Mouse (Mus musculus) G1E (cell line): ENCODE measurements at regions not wholly inside any gene's neighbourhood (a gene's known extent, or its start where the extent isn't known, plus 50 kb on each side); places are given as distances from the start of the nearest gene placed in this dataset.

ENCODE experiments used
- ATAC-seq: 2 replicates; pipeline ENCODE4 v1.8.0; 2016; ENCODE audit warnings: mild to moderate bottlenecking; ENCODE audit not compliant: insufficient number of reproducible peaks, poor library complexity, low FRiP score, severe bottlenecking; ENCODE audit errors: extremely low read depth
- DNase-seq: peaks from one replicate; pipeline ENCODE4 v3.0.0; 2012; ENCODE audit warnings: low spot score
- H3K27me3 ChIP-seq: 2 replicates; pipeline ENCODE4 v1.6.1; 2012; ENCODE audit warnings: mild to moderate bottlenecking, low read length, inconsistent platforms; ENCODE audit not compliant: insufficient read depth
- H3K36me3 ChIP-seq: replicated peaks from 2 replicates; pipeline ENCODE3; 2012; ENCODE audit warnings: mild to moderate bottlenecking, inconsistent platforms
- H3K4me1 ChIP-seq: 2 replicates; pipeline ENCODE4 v1.6.1; 2012; ENCODE audit warnings: low read depth, low read length, inconsistent platforms, mixed read lengths; ENCODE audit not compliant: insufficient read depth
- H3K4me3 ChIP-seq: 2 replicates; pipeline ENCODE4 v1.5.1; 2012; ENCODE audit warnings: low read depth, mild to moderate bottlenecking, inconsistent platforms, low read length, moderate library complexity, mixed read lengths
- H3K9me3 ChIP-seq: replicated peaks from 2 replicates; pipeline ENCODE4 v1.6.1; 2012; ENCODE audit warnings: inconsistent platforms
- CTCF ChIP-seq: IDR thresholded peaks from 2 replicates; pipeline ENCODE4 v1.5.1; 2012; ENCODE audit warnings: low read depth, low read length, inconsistent platforms, mixed read lengths
- GATA1 ChIP-seq: IDR thresholded peaks from 2 replicates; pipeline ENCODE4 v1.6.1; 2012; ENCODE audit warnings: borderline replicate concordance, low read length, inconsistent platforms, mixed read lengths
- GATA2 ChIP-seq: IDR thresholded peaks from 2 replicates; pipeline ENCODE4 v1.6.1; 2012; ENCODE audit warnings: low read depth, low read length, inconsistent platforms, borderline replicate concordance
- POLR2AphosphoS5 ChIP-seq: IDR thresholded peaks from 2 replicates; pipeline ENCODE4 v1.6.1; 2012; ENCODE audit warnings: low read depth, low read length, inconsistent platforms; ENCODE audit not compliant: insufficient replicate concordance
- TAL1 ChIP-seq: conservative IDR thresholded peaks from 2 replicates; pipeline ENCODE4 v1.6.1; 2012; ENCODE audit warnings: low read depth, low read length, inconsistent platforms, mixed read lengths

GRCm38 (mm10) chr14:66558393-66558792, 549.4 kb upstream of the Gulo start:
- Histone ChIP-seq H3K36me3 (no peaks in the 10 kb centered on the region), H3K9me3 (no peaks in the 10 kb centered on the region), H3K4me3 (no peak overlapping the region), H3K4me1 (peaks cover 50% of the 10 kb centered on the region), H3K27me3 (no peaks in the 10 kb centered on the region)
- ATAC-seq (no peak), DNase-seq (no peak)
- no peak for TF ChIP-seq GATA1
- no peak for TF ChIP-seq CTCF
- no peak for TF ChIP-seq POLR2AphosphoS5
- TF ChIP-seq GATA2 = no peak
- no peak for TF ChIP-seq TAL1

DNA sequence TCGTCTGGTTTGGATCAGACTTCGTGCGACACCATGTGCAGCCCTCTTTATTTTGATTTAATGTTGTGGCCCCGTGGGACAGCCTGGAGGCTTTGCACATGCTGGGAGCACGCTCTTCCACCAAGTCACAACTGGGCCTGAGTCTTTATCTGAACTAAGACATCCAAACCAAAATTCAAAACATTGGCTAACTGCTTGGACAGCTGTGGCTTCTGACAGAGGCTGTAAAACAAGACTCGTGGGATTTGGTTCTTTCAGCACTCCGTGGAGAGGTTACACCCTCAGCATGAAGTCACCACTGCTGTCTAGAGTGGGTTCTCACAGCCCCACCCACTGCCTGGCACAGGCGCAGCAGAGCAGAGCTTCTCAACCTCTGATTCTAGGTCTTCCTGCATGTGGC, 548.6 kb upstream of the Gulo start:
- H3K36me3 ChIP-seq = no peaks in the 10 kb centered on the region
- TF ChIP-seq GATA2 (no peak), CTCF (no peak), POLR2AphosphoS5 (no peak), TAL1 (no peak), GATA1 (no peak)
- no peaks in the 10 kb centered on the region for H3K27me3 ChIP-seq
- H3K4me3 ChIP-seq = no peak overlapping the region
- no peak for ATAC-seq
- no peak for DNase-seq
- peaks cover 43% of the 10 kb centered on the region for H3K4me1 ChIP-seq
- no peaks in the 10 kb centered on the region for H3K9me3 ChIP-seq

DNA sequence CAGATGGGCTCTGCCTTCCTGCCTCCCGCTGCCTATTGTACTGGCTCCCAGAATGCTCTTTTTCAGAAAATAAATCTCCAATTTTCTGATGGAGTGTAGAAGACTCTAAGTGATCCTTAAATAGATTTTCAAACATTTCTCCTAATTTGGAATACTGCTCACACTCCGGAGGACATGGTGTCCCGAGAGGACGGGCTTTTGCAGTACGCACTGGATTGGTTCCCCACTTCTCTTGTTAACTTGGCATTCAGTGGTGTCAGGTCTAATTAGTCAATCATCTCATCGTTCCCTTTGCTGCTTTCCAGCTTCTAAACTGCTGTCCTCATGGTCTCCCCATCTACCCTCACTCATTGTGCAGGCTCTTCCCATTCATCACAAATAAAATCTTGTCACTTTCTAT, 529.5 kb upstream of the Gulo start:
- H3K9me3 ChIP-seq = no peaks in the 10 kb centered on the region
- DNase-seq (no peak), ATAC-seq (no peak)
- no peak overlapping the region for H3K4me3 ChIP-seq
- H3K4me1 ChIP-seq = peaks cover 7% of the 10 kb centered on the region; the same call in 1 of the 2 replicates
- no peaks in the 10 kb centered on the region for H3K36me3 ChIP-seq
- TF ChIP-seq CTCF (no peak), TAL1 (no peak), GATA1 (no peak), GATA2 (no peak), POLR2AphosphoS5 (no peak)
- H3K27me3 ChIP-seq = no peaks in the 10 kb centered on the region

DNA sequence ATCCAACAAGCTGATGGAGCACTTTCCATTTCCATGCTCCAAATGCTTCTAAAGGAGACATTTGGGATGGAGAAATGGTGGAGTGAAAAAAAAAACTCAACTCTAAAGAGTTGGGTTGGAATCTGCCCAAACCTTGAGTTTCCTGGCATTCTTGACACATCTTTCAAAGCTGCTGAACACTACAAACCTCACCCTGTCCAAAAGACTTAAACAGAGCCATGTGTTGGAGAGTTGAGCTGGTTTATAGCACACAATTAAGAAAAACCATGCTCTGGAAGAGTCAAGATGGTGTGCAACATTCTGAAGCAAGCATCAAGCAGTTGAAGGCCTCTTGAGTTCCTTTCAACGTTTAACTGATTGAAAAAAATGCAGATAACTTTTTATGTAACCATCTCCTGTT, 525.7 kb upstream of the Gulo start:
- peaks cover 2% of the 10 kb centered on the region; the same call in 1 of the 2 replicates for H3K4me1 ChIP-seq
- no peak for ATAC-seq
- no peaks in the 10 kb centered on the region for H3K36me3 ChIP-seq
- H3K9me3 ChIP-seq = no peaks in the 10 kb centered on the region
- no peaks in the 10 kb centered on the region for H3K27me3 ChIP-seq
- no peak for TF ChIP-seq TAL1
- no peak for TF ChIP-seq GATA2
- no peak for TF ChIP-seq GATA1
- TF ChIP-seq CTCF = no peak
- no peak for TF ChIP-seq POLR2AphosphoS5
- DNase-seq = no peak
- no peak overlapping the region for H3K4me3 ChIP-seq

GRCm38 (mm10) chr14:66528135-66528534, 519.1 kb upstream of the Gulo start:
- TF ChIP-seq GATA1 = no peak
- TF ChIP-seq CTCF = no peak
- TF ChIP-seq TAL1 = no peak
- no peak for TF ChIP-seq POLR2AphosphoS5
- no peak for TF ChIP-seq GATA2
- Histone ChIP-seq H3K4me1 (no peaks in the 10 kb centered on the region), H3K36me3 (no peaks in the 10 kb centered on the region), H3K27me3 (no peaks in the 10 kb centered on the region), H3K9me3 (no peaks in the 10 kb centered on the region), H3K4me3 (no peak overlapping the region)
- ATAC-seq = no peak
- DNase-seq = no peak

DNA sequence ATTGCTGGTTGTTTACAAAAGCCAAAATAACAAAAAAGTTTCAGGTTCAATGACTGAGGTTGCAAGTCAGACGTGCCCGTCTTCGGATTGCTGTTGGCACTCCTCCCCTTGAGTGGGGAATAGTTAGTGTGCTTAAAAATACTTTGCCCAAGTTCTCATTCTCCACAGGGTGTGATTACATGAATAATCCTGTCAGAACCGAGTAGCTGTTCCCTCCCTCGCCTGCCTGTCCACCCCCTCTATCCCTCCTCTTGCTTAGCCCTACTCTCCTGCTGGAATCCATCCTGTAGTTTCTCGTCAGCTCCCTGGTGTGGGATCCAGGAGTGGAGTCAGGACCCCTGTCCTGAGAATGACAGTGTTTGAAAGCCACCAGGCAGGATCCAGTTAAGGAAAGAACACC, 518.1 kb upstream of the Gulo start:
- Histone ChIP-seq H3K4me1 (peaks cover 8% of the 10 kb centered on the region), H3K36me3 (no peaks in the 10 kb centered on the region), H3K4me3 (no peak overlapping the region), H3K27me3 (no peaks in the 10 kb centered on the region), H3K9me3 (no peaks in the 10 kb centered on the region)
- no peak for TF ChIP-seq GATA1
- TF ChIP-seq POLR2AphosphoS5 = no peak
- TF ChIP-seq TAL1 = no peak
- TF ChIP-seq CTCF = no peak
- no peak for TF ChIP-seq GATA2
- no peak for DNase-seq
- no peak for ATAC-seq

DNA sequence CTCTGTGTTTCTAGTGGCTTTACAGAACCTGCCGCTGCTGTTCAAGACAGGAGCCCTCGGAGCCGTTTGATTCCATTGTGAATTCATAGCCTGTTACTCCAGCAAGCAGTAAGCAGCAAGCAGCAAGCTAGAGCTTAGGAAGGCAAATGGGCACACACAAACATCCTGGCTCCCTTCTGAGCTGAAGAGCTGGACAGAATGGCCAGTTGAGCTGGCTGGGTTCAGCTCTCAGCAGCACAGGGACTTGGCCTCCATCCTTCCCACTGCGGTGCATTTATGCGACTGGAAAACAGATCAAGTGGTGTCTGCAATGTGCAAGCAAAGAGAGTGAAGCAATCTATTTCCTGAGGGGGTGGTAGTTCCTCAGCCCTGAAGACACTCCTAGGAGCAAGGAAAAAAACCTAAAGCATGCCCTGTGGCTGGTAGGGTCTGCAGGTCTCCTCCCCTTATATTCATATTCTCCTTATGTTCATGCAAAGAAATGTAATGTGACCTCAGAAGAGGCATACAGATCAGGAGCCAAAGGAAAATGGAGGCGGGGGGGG, 513.9 kb upstream of the Gulo start:
- ATAC-seq = no peak
- peaks cover 23% of the 10 kb centered on the region for H3K4me1 ChIP-seq
- no peaks in the 10 kb centered on the region for H3K9me3 ChIP-seq
- no peak for TF ChIP-seq CTCF
- TF ChIP-seq GATA1 = no peak
- no peak for TF ChIP-seq GATA2
- no peak for TF ChIP-seq TAL1
- TF ChIP-seq POLR2AphosphoS5 = no peak
- no peaks in the 10 kb centered on the region for H3K27me3 ChIP-seq
- H3K36me3 ChIP-seq = no peaks in the 10 kb centered on the region
- H3K4me3 ChIP-seq = no peak overlapping the region
- DNase-seq = no peak
